Mouse (Mus musculus): ENCODE data around the gene Mex3b.

DNA sequence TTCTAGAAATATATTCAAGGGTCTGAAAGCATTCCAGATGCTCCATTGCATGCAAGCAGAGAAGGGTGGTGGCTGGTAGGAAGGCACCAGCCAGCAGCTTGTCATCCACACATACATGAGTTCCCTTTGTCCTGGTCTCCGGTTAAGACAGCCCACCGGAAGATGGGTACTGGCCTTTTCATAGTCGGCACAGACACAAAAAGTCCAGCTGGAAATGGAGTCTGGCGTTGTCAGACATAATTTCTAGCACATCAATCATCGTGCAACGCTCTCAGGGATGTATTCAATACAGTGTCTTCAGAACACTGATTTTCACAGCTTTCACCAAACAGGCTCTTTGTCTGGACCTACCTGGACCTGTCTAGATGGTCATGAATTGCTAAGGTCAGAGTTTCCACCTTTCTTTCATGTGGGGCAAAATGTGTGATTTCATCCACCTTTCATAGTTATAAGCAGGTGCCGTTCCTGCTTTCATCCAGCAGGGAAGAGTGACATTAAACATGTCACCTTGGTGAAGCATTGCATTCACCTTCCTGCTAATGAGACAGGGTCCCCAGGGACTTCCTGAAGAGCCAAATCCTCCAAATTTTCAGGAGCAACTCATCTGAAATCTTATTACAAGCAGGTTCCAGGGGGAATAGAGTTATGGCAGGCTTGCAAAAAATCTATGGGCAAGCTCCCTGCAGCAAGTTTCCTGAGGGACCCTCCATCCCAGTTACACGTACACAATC lies 2.7 kb upstream of the Mex3b start:
- TF ChIP-seq POLR2A (IDR thresholded peaks at IDR 0.05; ENCODE audit: borderline replicate concordance, low read depth, low read length), result no peak
- no peak for TF ChIP-seq CTCF (IDR thresholded peaks at IDR 0.05; ENCODE audit: low read depth, low read length)
